Mouse (Mus musculus) intestine, embryonic 16.5 days (tissue): ENCODE results near the gene Hbq1b. TPM values are rescaled to one million over a fixed set of nuclear protein-coding genes. Genes with fewer than 3 reads are reported as not detected.
A peak's percentile ranks its signal among the peaks of the same experiment; 100 is the strongest.

Experiments used
- ATAC-seq: fragments of 200-750 bp; cut with Nextera tagmentation; 2 replicates; pipeline ENCODE4 v1.8.0; 2017; ENCODE audit warnings: moderate TSS enrichment, moderate library complexity
- H3K27ac ChIP-seq: fragments of 300-500 bp; sonication (generic); 2 replicates; pipeline ENCODE4 v1.5.1; 2014; ENCODE audit warnings: mild to moderate bottlenecking, low read length
- H3K27me3 ChIP-seq: fragments of 300-500 bp; sonication (generic); replicated peaks from 2 replicates; pipeline ENCODE4 v1.6.1; 2014; ENCODE audit warnings: low read length, control low read depth, mixed read lengths; ENCODE audit not compliant: control insufficient read depth, insufficient read depth
- H3K36me3 ChIP-seq: fragments of 300-500 bp; sonication (generic); 2 replicates; pipeline ENCODE4 v1.6.1; 2014; ENCODE audit warnings: low read length, control low read depth; ENCODE audit not compliant: control insufficient read depth, insufficient read depth
- H3K4me1 ChIP-seq: fragments of 300-500 bp; sonication (generic); 2 replicates; pipeline ENCODE4 v1.6.1; 2014; ENCODE audit warnings: low read length, control low read depth, mixed read lengths; ENCODE audit not compliant: control insufficient read depth, insufficient read depth
- H3K4me2 ChIP-seq: fragments of 300-500 bp; sonication (generic); 2 replicates; pipeline ENCODE4 v1.6.1; 2014; ENCODE audit warnings: low read depth, low read length, control low read depth
- H3K4me3 ChIP-seq: fragments of 300-500 bp; sonication (generic); 2 replicates; pipeline ENCODE4 v1.5.1; 2014; ENCODE audit warnings: mild to moderate bottlenecking, low read length
- H3K9ac ChIP-seq: fragments of 300-500 bp; sonication (generic); 2 replicates; pipeline ENCODE4 v1.6.1; 2014; ENCODE audit warnings: low read depth, low read length
- H3K9me3 ChIP-seq: fragments of 300-500 bp; sonication (generic); 2 replicates; pipeline ENCODE4 v1.6.1; 2016; ENCODE audit warnings: low read length, control low read depth; ENCODE audit not compliant: control insufficient read depth
- WGBS: fragments of 180-500 bp; shearing (Covaris S2); extraction: QIAGEN DNeasy Blood & Tissue Kit; methylation state at CpG from one replicate; pipeline ENCODE4 v1.1.7; 2014; 5-methylcytosine and 5-hydroxymethylcytosine counted together
- polyA plus RNA-seq: library from polyadenylated mRNA; unstranded; fragments of >200 nt; fragmentation: Nextera tagmentation; extraction: Ambion mirVana; gene quantifications from 2 replicates; pipeline ENCODE4 v1.2.1, GENCODE M21; 2015

Hbq1b gene
- polyA plus RNA-seq, 1 experiment from 2014 or later = 3.0 TPM

- Histone ChIP-seq H3K27ac (peak overlapping the region; percentile 88), H3K27me3 (no peaks in the 10 kb centered on the region), H3K4me2 (peak overlapping the region; percentile 59), H3K9ac (peak overlapping the region; percentile 88), H3K4me3 (peak overlapping the region; percentile 71), H3K36me3 (no peaks in the 10 kb centered on the region), H3K4me1 (peaks cover 10% of the 10 kb centered on the region), H3K9me3 (no peaks in the 10 kb centered on the region)
- no peak for ATAC-seq
- 20% methylated on average over 6 of the region's 6 CpGs for WGBS
These were observed 20.0 kb upstream of the Hbq1b start for GRCm38 (mm10) chr11:32266776-32267175.

GRCm38 (mm10) chr11:32267188-32267884, 19.4 kb upstream of the Hbq1b start, which contains the start of gene Nprl3:
Nprl3 (minus strand) TSS chr11:32267707.
- no peaks in the 10 kb centered on the region for H3K36me3 ChIP-seq
- under 1% methylated on average over 53 of the region's 54 CpGs for WGBS
- H3K4me1 ChIP-seq = peaks cover 10% of the 10 kb centered on the region
- peak within 1 kb of the TSS; percentile 88 for H3K27ac ChIP-seq
- ATAC-seq = peak; percentile 100
- no peaks in the 10 kb centered on the region for H3K27me3 ChIP-seq
- H3K9me3 ChIP-seq = no peaks in the 10 kb centered on the region
- H3K9ac ChIP-seq = peak within 1 kb of the TSS; percentile 88
- H3K4me2 ChIP-seq = peak within 1 kb of the TSS; percentile 59
- H3K4me3 ChIP-seq = peak within 1 kb of the TSS; percentile 71

GRCm38 (mm10) chr11:32267964-32268363, 18.8 kb upstream of the Hbq1b start:
- Histone ChIP-seq H3K27ac (0 out of 2 replicates have a peak overlapping the region, but pooled peaks have one; percentile 45), H3K4me1 (peaks cover 10% of the 10 kb centered on the region), H3K4me3 (peak overlapping the region; percentile 71), H3K4me2 (peak overlapping the region; percentile 59), H3K9ac (peak overlapping the region; percentile 88), H3K9me3 (no peaks in the 10 kb centered on the region), H3K36me3 (no peaks in the 10 kb centered on the region), H3K27me3 (no peaks in the 10 kb centered on the region)
- WGBS = 25% methylated on average over 5 of the region's 5 CpGs
- ATAC-seq = peak; percentile 35

- no peak overlapping the region for H3K4me3 ChIP-seq
- H3K27me3 ChIP-seq = no peaks in the 10 kb centered on the region
- no peaks in the 10 kb centered on the region for H3K9me3 ChIP-seq
- 76% methylated on average over 5 of the region's 5 CpGs for WGBS
- no peak for ATAC-seq
- H3K36me3 ChIP-seq = no peaks in the 10 kb centered on the region
- no peak overlapping the region for H3K9ac ChIP-seq
- peaks cover 10% of the 10 kb centered on the region for H3K4me1 ChIP-seq
- no peak overlapping the region for H3K27ac ChIP-seq
- no peak overlapping the region for H3K4me2 ChIP-seq
These were observed 17.8 kb upstream of the Hbq1b start for GRCm38 (mm10) chr11:32268952-32269351.

GRCm38 (mm10) chr11:32271178-32271577, 15.6 kb upstream of the Hbq1b start:
- Histone ChIP-seq H3K4me1 (peaks cover 5% of the 10 kb centered on the region; the same call in 1 of the 2 replicates), H3K4me3 (no peak overlapping the region), H3K4me2 (no peak overlapping the region), H3K9ac (no peak overlapping the region), H3K27me3 (no peaks in the 10 kb centered on the region), H3K27ac (no peak overlapping the region), H3K9me3 (no peaks in the 10 kb centered on the region), H3K36me3 (no peaks in the 10 kb centered on the region)
- 55% methylated on average over 4 of the region's 4 CpGs for WGBS
- ATAC-seq = no peak

- 75% methylated on average over 3 of the region's 3 CpGs for WGBS
- no peaks in the 10 kb centered on the region for H3K4me1 ChIP-seq
- ATAC-seq = no peak
- H3K4me3 ChIP-seq = no peak within 1 kb of the TSS
- H3K9ac ChIP-seq = no peak within 1 kb of the TSS
- no peaks in the 10 kb centered on the region for H3K9me3 ChIP-seq
- H3K27ac ChIP-seq = no peak within 1 kb of the TSS
- no peaks in the 10 kb centered on the region for H3K36me3 ChIP-seq
- H3K4me2 ChIP-seq = no peak within 1 kb of the TSS
- H3K27me3 ChIP-seq = peaks cover 28% of the 10 kb centered on the region
These were observed 10.4 kb upstream of the Hbq1b start, which contains the start of gene Hba-x for GRCm38 (mm10) chr11:32276347-32276746. Hba-x (plus strand) TSS chr11:32276400.

- Histone ChIP-seq H3K9me3 (no peaks in the 10 kb centered on the region), H3K9ac (no peak overlapping the region), H3K4me2 (no peak overlapping the region), H3K27ac (no peak overlapping the region), H3K27me3 (peaks cover 28% of the 10 kb centered on the region), H3K4me3 (no peak overlapping the region), H3K4me1 (no peaks in the 10 kb centered on the region), H3K36me3 (no peaks in the 10 kb centered on the region)
- whole genome bisulfite sequencing = 66% methylated on average over 21 of the region's 21 CpGs
- ATAC-seq = no peak
These were observed 8.9 kb upstream of the Hbq1b start for GRCm38 (mm10) chr11:32277736-32278457.

GRCm38 (mm10) chr11:32278458-32278957, 8.3 kb upstream of the Hbq1b start:
- no peak overlapping the region for H3K4me2 ChIP-seq
- no peaks in the 10 kb centered on the region for H3K36me3 ChIP-seq
- H3K9ac ChIP-seq = no peak overlapping the region
- no peaks in the 10 kb centered on the region for H3K9me3 ChIP-seq
- WGBS = 79% methylated on average over 12 of the region's 12 CpGs
- no peak for ATAC-seq
- H3K27me3 ChIP-seq = peaks cover 28% of the 10 kb centered on the region
- no peak overlapping the region for H3K27ac ChIP-seq
- no peaks in the 10 kb centered on the region for H3K4me1 ChIP-seq
- H3K4me3 ChIP-seq = no peak overlapping the region

- no peak overlapping the region for H3K4me3 ChIP-seq
- ATAC-seq = no peak
- H3K4me2 ChIP-seq = no peak overlapping the region
- no peak overlapping the region for H3K9ac ChIP-seq
- no peaks in the 10 kb centered on the region for H3K4me1 ChIP-seq
- no peaks in the 10 kb centered on the region for H3K9me3 ChIP-seq
- H3K27me3 ChIP-seq = peaks cover 28% of the 10 kb centered on the region
- 67% methylated on average over 2 of the region's 2 CpGs for WGBS
- H3K36me3 ChIP-seq = no peaks in the 10 kb centered on the region
- H3K27ac ChIP-seq = no peak overlapping the region
These were observed 6.1 kb upstream of the Hbq1b start for GRCm38 (mm10) chr11:32280646-32281045.
